Mouse (Mus musculus): ENCODE results near the gene Rex1bd.

The Rex1bd gene

GRCm38 (mm10) chr8:70457882-70458281 is 48.7 kb downstream of the Rex1bd start:
- in situ Hi-C loops (cut with MboI; ENCODE audit: low sequenced_read_pairs) = no loop called here

- in situ Hi-C loops (cut with MboI; ENCODE audit: low sequenced_read_pairs) = no loop called here
Observed at GRCm38 (mm10) chr8:70456996-70457395, 49.6 kb downstream of the Rex1bd start.

Data from CH12F3 (cell line).